Mouse (Mus musculus) brain, embryonic 14.5 days (tissue): ENCODE measurements at regions not wholly inside any gene's neighbourhood (a gene's known extent, or its start where the extent isn't known, plus 50 kb on each side); places are given as distances from the start of the nearest gene placed in this dataset.
A peak's percentile ranks its signal among the peaks of the same experiment; 100 is the strongest.

Source experiments
- DNase-seq: peaks from one replicate; pipeline ENCODE4 v3.0.0-alpha.2; 2011; ENCODE audit warnings: low read depth
- CTCF ChIP-seq: fragments of 200-500 bp; IDR thresholded peaks from 2 replicates; pipeline ENCODE4 v1.5.1; 2012; ENCODE audit warnings: inconsistent platforms, mild to moderate bottlenecking, moderate library complexity, borderline replicate concordance; ENCODE audit not compliant: insufficient read depth, insufficient read length; ENCODE audit errors: extremely low read depth
- POLR2A ChIP-seq: fragments of 200-500 bp; IDR thresholded peaks from 2 replicates; pipeline ENCODE4 v1.6.1; 2012; ENCODE audit warnings: mild to moderate bottlenecking, inconsistent platforms, borderline replicate concordance; ENCODE audit not compliant: poor library complexity, insufficient read depth, insufficient read length, severe bottlenecking; ENCODE audit errors: extremely low read depth

DNA sequence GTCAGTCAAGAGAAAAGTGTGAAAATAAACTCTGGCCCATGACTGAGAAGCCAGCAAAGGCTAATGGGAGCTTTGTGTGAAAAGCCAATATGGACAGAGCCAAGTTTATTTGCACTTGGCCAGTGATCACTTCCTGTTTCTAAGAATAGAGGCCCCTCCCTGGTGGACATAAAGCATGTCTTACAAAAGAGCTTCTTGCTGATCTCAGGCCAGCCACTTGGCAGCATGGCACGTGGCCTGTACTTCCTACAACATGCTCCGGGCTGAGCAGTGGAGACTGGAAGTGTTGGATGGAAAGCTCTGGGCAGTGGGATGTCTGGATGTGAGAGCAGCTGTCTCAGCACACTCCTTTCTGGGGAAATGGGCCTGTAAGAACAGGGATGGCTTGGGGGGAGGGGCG is 99.7 kb downstream of the Gadd45g start:
- peak; percentile 40 for DNase-seq
- TF ChIP-seq POLR2A (no peak), CTCF (no peak)

DNA sequence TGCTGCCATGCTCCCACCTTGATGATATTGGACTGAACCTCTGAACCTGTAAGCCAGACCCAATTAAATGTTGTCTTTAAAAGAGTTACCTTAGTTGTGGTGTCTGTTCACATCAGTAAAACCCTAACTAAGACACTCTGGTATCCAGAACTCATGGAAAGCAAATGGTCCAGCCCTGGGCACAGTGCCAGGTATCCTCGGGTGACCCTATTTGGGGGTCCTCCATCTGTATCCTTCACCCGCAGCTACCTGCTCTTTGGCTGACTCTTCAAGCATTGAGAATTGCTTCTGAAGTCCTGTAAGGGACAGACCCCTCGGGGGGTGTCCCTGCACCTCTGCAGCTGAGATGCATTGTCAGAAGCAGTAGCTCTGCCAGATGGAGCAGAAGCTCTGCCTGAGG is 102.4 kb downstream of the Gadd45g start:
- DNase-seq: no peak

DNA sequence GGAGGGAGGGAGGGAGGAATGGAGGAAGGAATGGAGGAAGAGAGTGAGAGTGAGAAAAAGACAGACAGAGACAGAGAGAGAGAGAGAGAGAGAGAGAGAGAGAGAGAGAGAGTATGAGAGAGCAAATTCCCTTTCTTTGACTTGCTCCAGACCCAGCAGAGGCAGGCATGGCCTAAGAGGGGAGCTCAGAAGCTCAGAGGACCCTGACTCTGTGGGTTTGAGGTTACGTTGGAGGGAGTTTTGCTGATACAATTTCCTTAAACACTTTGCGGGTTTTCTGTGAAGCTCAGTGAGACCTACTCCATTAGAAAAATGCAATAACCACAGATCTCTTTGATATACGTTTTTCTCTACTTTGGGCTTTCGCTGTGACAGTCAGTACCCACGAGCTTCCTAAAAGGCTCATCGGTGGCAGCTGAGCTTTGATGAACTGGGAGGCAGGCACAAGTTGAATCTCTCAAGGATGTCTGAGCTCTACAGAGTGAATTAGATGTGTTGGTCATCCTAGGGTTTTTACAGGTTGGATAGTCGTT is 105.1 kb downstream of the Gadd45g start:
- no peak for DNase-seq
- TF ChIP-seq CTCF: no peak
- TF ChIP-seq POLR2A: no peak

More for the DNA sequence above, 102.4 kb downstream of the Gadd45g start:
- TF ChIP-seq CTCF (no peak), POLR2A (no peak)

DNA sequence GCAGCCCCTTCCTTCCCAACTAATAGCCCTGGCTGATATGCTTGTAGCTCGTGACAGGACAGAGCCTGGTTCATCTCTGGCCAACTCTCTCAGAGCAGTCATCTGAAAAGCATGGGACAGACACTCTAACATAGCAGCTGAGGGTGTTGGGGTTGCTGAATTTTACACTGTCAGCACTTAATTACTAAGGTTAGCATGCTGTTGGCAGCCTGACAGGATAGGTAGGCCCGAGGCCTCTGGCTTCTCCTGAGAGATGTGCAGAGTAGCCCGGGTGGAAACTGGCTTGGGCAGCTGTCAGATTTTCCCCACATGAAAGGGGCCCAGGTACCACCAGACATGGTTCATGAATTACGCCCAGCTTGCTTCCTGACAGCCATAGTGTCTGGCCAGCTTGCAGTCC is 106.6 kb downstream of the Gadd45g start:
- TF ChIP-seq POLR2A (no peak), CTCF (no peak)
- no peak for DNase-seq

DNA sequence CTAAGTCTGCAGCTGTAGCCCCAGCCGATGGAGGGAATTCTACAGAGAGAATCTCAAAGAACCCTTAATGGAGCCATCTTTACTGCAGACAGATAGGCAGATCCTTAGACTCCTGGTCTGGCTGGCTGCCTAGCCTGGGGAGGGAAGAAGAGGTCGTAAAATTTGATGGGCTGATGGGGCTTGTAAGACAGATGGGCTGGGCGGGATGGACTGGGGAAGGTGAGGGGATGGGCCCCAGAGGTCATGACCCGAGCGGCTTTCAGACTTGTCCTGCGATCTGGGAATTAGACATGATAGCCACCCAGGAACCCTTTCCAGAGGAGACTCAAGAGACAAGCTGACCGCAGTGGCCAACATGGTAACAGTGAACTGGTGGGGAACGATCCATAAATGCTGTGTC is 107.1 kb downstream of the Gadd45g start:
- TF ChIP-seq CTCF (no peak), POLR2A (no peak)

DNA sequence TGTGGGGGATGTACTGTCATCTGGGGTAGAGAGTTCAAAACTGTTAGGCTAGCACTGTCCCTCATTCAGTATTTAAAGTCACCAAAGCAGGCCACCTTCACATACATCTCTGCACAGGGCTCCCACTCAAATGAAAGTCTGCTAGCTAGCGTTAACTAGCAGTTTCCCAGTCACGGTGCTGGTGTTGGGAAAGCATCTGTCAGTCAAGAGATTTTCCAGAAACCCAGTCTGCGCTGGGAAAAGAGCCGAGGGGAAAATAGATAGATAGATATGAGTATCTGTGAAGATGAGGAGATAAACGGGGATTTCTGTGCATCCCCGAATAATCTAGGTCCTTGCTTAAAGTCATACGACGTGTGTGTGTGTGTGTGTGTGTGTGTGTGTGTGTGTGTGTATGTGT is 110.6 kb downstream of the Gadd45g start:
- TF ChIP-seq CTCF: no peak
- no peak for TF ChIP-seq POLR2A
- DNase-seq: peak; percentile 35

More for the DNA sequence above, 107.1 kb downstream of the Gadd45g start:
- no peak for DNase-seq

DNA sequence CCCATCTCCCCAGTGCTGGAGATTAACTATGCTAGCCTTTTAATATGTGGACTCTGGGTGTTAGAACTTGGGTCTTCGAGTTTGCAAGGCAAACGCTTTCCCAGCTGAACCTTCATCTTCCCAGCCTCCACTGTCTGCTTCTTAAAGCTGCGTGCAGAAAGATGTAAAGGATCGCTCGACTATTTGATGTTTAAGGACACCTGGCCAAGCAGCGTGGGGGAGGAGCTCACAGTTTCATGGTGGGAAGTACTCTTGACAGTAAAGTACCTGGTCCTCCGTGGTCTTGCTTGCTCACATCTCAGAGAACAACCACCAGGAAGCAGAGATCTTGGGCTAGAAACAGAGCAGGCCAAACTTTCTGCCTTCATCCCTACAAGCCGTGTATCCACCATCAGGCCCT is 113.1 kb downstream of the Gadd45g start:
- no peak for DNase-seq
- TF ChIP-seq POLR2A (no peak), CTCF (no peak)

DNA sequence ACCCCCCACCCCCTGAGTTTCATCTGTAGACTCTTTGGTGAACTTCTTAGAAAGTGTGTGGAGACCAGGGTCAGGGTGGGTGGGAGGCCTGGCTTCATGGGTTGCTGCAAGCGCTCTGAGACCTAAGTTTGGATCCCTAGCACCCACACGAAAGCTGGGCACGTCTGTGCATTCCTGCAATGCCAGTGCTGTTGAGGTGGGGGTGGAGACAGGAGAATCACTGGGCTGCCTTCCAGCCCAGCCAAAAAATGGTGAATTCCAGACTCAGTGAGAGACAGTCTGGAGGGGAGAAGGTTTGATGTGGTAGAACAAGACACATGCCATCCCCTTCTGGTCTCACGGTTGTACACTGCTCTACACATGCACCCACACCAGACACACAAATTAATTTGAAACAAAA is 113.8 kb downstream of the Gadd45g start:
- no peak for DNase-seq

DNA sequence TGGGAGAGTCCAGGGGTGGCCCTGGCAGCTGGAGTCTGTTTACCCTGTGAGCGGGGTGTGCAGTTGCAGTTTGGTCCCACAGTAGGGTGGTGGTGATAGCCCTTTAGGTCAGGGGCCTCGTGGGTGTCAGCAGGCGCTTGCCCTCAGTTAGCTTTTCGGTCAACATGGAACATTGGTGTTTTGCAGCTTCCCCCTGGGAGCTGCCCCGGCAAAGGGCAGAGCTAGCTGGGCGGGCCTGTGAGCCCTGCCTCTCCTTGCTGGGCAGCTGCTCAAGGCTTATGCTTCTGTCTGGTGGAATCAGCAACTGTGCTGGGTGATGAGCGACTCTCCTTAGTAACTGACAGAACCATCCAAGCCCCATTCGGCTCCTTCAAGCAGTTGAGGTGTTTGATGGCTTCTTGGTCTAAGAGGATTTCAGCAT is 115.7 kb downstream of the Gadd45g start:
- DNase-seq: no peak
- no peak for TF ChIP-seq POLR2A
- TF ChIP-seq CTCF: no peak

More for the DNA sequence above, 113.8 kb downstream of the Gadd45g start:
- TF ChIP-seq POLR2A: no peak
- TF ChIP-seq CTCF: no peak

DNA sequence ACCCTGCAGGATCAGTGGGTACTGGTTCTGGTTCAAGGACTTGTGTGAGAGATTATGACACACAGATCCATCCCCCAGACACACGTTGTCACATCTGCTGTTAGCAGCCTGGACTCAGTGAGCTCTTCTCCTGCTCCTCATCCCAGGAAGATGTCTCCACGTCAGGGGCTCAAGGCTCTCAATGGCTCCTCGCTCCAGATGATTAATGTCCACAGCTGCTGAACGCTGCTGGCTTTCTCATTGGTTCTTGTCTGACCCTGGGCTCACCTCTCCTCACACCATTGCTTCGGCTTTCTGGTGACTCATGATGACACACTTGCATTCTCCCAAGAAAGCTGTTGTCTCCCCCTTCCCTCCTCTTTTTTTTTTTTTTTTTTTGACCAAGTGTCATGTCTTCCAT is 116.2 kb downstream of the Gadd45g start:
- DNase-seq: no peak
- TF ChIP-seq CTCF (no peak), POLR2A (no peak)

DNA sequence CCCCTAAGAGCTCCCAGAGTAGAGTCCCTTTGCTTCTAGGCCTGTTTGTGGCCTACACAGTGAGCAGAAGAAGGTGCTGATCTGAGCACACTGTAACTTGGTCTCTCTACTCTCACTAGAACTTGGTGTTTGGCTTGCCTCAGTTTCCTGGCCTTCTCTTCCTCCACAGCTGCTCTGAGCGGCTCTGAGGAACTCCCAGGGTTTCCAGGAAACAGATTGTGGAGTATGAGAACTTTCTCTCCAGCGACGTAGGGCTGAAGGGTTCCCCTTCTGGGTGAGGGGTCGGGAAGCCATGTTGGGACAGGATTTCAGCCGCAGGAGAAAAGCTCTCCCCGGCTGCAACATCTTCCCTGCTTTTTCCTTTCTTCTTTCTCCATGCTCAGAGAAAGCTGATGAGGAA is 117.5 kb downstream of the Gadd45g start:
- TF ChIP-seq POLR2A: no peak
- TF ChIP-seq CTCF: no peak
- no peak for DNase-seq

DNA sequence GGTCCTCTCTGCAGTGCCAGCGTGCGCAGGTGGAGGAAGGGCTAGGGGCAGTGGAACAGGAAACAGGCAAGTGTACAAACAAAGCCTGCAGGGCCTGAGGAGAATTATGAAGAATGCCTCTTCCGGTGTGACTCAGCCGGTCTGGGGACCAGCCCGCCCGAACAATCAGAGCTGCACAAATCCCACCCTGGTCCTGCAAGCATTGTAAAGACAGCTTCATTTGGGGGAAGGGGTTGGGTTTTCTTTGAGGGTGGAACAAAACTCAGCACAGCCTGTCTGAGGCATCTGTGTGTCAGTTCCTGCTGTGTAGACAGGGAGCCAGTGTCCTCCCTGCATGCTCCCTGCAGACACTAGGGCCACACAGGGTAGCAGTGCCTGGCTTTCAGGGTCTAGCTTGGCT is 117.9 kb downstream of the Gadd45g start:
- TF ChIP-seq CTCF (no peak), POLR2A (no peak)
- peak; percentile 51 for DNase-seq
